Mouse (Mus musculus) adrenal gland, adult 8-10 months (tissue): ENCODE results near the gene Cep104. TPM values are rescaled to one million over a fixed set of nuclear protein-coding genes. Genes with fewer than 3 reads are reported as not detected.

Experiments
- DNase-seq: peaks from one replicate; pipeline ENCODE4 v3.0.0; 2022
- total RNA-seq, 4 experiments: library from RNA; stranded (reverse); gene quantifications; 2 replicates each; pipeline ENCODE4 v1.2.4; 2022

Gene Cep104
- total RNA-seq = 10 to 100 TPM; 25.5 to 33.1 (median 28.6) TPM

DNA sequence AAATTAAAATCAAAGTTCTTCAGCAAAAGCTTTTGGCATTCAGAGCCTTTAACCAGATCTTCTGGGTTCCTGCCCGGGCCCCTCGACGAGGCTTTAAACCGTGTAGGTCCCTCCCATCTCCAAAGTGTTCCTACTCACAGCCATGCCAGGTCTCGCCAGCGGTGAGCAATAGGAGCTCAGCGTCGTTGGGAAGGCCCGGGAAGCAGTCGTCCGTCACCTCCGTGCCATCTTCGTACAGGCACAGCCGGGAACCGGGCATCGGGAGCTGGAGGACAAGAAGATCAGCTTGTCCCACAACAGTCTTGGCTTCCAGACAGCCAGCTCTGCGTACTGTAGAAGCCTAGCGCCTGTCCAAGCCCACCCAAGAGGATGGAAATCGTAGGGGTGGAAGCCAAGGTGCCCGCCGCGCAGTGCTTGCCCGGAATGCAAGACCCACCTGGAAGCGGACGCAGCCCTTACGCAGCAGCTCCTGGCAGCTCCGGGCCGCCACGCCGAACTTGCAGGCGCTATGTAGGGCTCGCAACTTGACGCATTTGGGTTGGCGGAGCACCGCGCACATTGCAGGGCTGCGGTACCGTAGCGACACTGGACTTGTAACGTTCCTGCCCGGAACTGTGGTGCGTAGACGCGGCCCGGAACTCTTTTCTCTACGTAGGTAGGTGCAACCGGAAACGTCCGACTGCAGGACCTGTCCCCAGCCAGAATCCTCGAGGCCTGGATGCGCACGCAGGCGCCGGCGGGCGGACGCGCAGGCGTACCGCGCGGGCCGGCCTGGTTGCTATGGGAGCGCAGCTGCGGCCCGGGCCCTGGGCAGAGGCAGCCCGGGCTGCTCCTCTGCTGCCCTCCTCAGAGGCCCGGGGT, at the start of gene Cep104, which contains the start of gene Dffb:
Gene Cep104, plus strand, starts transcription at position 764 of the 861 bp plus-strand sequence.
Gene Dffb, minus strand, starts transcription at position 696 of the 861 bp plus-strand sequence.
- peak; percentile 89 for DNase-seq

DNA sequence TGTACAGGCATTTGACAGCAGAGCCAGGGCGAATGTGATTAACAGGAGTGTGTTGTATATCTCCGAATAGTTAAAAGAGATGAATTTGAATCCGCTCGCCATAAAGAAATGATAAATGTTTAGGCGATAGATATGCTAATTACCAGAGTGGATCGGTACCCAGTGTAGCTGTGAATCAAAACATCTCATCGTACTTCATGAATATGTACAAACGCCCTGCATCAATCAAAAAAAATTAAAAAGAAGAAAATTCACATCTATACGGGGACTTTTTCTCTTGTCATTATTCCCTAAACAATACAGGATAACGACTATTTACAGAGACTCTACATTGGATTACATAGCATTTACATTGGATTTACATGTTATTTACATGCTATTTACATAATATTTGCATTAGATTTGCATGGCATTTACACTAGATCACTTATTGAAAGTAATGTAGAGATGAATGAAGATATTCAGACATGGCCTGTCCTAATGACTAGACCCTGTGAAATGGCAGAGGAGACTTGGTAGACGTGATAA, 46.2 kb upstream of the Cep104 start:
- DNase-seq = no peak

DNA sequence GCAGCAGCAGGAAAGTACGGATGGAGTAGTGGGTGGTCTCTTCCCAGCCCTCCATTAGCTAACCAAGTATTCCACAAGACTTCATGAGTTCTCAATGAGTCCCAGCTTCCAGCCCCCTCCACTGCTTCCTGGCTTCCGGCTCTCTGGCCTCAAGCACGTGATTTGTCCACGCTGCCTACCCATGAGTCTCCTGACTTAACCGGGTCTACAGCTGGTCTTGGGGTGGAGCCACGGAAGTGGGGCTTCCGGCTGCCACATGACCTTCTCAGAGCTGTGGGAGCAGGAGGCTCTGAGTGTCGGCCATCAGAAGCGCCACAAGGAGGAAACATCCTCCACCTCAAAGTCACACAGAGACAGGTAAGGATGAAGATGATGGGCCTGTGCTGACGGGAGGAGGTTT, 45.6 kb upstream of the Cep104 start:
- no peak for DNase-seq

DNA sequence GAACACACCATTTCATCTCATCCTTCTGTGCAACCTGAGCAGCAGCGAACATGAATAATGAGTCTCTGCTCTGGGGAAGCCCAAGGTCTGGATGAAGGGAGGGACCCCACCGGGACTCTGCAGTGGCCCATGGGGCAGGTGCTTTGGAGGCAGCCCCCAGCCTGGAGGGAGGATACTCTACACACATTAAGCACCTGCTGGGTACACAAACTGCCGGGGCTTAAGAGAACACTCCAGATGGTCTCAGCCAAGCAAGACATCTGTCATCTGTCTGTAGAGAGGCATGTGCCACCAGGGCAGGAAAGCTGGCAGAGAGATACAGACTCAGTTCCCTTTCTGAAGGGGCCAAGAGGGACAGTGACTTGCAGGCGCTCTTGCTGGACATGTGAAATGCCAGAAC, 45.1 kb upstream of the Cep104 start:
- DNase-seq = no peak

DNA sequence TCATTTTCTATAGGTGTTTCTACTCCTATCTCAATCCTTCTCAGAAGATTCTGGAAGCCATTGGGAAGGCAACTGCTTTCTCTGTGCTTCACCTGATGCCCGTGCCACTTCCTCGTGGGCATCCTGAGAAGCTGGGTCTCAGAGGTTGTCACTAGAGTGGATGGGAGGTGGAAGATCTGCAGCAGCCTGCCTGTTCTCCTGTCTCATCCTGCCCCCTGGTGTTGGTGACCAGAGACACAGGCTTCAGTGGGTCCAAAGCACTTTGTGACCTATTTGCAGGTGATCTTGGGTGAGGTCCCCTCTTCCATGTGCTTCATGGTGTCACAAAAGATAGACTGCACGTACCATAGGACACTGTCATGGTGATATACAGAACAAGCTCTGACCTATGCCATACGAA, 31.8 kb upstream of the Cep104 start:
- DNase-seq = no peak

DNA sequence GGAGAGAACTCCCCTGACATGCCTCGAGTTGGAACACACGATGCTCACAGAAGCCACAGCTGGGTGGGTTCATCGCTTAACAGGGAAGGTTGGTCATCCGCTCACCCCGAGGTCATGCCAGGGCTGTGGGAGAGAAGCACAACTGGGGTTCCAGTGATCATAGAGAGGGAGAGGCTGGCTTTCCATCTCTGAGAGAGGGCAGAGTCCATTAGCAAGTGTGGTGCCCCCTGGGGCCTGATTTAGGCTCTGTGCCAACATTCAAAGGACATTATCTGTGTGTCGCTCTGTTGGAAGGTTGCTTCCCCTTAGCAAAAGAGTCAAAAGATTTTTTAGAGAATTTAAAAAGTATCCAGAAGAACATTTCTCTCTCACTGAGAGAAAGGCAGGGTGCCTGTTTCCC, 30.7 kb upstream of the Cep104 start:
- DNase-seq = no peak

DNA sequence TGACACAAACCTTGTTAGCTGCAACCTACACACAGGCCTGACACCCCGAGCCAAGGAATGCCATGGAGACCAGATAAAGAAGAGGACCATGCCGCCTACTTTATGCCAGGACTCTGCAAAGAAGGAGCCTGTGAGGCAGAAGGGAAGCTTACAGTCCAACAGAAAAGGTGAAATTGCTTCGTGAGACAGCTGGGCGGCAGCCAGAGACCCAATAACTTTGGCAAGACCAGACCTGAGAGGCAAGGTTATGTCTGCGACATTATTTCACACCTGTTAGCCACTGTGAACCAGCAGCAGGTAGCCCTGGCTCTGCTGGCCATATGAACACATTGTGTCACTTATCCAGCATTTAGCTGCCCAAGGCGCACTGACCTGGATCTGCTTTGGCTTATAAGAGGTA, 29.3 kb upstream of the Cep104 start:
- DNase-seq = no peak

DNA sequence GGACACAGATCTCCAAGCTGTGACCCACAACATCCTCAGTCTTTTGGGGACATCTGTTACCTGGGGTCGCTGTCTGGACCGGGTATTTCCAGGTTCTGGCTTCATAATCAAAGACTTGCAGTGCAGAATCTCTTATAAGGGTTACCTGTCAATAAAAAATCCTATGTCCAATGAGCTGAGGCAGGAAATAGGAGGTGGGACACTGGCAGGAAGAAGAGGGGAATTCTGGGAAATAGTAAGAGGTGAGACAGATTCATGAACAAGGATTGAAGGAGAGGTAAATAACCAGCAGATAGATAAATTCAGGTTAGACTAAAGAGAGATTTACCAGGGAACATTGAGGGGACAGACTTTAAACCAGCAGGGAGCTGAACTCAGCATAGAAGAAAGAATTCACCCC, 24.6 kb upstream of the Cep104 start:
- DNase-seq = no peak

DNA sequence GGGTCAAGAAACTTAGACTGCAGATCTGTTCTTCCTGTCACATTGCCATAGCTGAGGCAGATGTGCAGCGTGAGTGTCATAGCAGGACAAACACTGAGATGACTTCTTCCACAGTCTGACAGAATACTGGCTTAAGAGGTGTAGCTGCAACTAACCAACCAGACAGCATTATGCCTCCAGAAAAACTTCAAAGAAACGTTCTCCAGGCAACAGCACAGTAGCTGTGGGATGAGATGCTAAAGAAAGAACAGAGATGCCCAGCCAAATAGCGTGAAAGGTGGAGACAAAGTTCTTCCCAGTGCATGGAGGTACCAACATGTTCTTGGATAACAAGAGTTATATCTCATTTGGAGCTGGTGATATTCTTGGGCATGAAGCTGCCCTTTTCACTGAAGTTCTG, 23.8 kb upstream of the Cep104 start:
- DNase-seq = no peak

DNA sequence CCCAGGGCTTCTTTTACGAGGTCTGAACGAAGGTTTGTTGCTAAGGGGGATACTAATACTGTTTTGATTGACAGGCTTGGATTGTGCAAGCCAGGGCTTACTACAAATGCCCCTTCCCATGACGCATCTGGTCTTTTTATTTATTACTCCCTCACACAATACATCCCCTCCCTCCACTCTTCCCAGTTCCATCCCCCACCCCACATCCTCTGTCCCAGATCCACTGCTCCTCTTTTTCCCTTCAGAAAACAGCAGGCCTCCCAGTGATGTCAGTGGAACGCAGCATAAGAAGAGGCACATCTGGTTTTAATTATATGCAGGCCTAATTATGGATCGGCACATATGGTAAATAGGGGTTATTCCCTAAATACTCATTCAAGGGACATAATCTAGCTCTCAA, 23.3 kb upstream of the Cep104 start:
- DNase-seq = no peak

DNA sequence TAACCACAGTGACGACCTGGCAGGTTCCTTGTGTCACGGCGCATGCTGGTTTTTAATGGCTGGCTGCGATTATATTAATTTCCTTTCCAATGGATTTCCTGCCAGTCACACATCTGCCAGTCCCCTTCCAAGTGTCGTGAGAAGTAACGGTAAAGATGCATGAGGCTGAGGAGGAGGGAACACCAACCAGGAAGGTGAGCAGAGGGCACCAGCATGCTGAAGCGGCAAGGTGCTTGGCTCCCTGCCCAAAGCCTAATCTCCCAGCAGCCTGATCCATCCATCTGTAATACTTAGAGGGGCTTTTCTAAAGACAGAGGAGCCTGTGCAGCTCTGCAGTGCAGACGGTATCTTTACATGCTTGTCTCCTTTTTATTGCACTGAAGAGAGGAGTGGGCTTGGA, 19.3 kb upstream of the Cep104 start:
- DNase-seq = no peak

DNA sequence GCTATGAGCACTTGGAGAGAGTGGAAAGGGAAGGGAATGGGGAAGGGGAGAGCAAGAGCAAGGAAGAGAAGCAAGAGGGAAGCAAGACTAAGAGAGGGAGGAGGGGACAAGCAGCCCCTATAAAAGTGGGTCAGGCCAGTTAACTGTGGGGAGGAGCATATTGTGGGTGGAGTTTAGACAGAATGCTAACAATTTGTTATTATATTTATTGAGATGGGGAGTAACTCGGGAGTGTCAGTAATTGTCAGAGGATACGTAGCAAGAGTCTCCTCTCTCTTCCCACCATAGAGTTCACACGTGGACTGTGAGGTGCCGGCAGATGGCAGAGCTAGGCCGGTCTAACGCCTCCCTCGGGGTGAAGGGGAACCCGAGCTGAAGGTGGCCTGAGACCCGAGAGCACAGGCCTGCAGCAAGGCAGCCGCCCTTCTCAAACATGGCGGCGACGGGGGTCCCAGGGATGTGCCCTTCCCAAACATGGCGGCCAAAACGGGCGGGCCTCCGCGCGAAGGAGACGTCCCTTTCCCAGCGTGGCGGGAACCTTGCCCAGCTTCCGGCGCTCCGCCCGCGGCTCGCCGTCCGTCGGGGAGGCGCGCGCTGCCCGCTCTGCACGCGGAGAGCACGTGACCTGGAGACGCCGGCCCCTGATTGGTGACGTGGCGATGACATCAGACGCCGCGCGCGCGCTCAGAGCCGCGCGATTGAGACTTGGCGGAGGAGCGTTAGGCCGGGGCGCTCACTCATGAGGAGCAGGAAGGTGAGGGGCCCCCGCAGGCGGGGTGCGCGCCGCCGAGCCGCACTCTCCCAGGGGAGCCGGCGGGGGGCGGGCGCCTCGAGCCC, 18.2 kb upstream of the Cep104 start, which contains the start of gene A430005L14Rik:
Gene A430005L14Rik, plus strand, starts transcription at position 669 of the 837 bp plus-strand sequence.
- peak; percentile 96 for DNase-seq

DNA sequence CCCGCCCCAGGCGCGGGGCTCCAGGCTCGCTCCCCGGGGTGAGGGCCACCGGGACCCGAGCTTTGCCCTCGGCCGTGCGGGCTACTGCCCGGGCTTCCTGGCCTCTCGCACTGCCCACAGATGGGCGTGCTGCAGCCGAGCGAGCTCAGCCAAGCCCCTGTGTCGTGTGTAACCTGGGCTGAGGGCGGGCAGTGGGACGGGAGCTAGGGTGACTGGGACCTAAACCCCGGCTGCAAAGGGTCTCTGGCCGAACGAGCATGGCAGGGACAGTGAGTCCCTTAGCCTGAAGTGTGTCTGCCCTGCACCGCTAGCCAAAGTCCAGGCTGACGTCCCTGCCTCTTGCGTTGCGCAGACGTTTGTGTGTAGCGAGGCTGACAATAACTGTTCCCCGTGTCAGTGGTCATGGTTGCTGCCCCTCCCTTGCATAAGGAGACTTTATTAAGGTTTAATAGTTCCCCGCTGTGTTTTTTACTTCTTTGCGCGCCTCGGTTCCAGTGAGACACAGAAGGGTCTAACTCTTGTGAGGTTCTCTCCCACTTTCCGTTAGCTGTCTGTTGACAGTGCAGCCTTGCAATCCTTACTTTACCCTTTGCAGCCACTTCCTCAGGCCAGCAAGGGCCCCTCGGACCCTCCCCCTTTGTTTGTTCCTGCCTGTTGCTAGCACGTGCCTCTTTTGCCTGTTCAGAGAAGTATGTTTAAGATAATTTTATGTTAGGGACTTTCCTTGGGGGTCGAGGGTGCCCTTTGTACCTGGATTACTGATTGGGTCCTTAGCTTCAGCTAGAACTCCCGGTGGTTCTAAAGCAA, 17.3 kb upstream of the Cep104 start:
- DNase-seq = no peak

DNA sequence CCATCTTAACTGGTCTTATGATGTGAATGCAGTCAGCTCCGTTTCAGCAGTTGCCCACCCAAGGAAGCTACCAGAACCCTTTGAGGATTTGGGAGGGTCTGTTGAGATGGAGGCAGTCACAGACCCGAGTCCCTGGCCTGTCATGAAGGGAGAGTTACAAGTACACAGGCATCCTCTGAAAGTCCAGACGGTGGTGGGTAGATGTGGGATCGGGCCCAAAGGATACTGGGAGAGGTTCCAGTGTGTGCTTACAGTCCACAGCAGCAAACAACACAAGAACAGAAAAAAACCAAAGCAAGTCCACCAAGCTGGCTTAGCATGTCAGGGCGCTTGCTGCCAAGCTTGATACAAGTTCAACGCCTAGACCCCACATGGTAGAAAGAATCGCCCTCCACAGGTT, 12.4 kb upstream of the Cep104 start:
- no peak for DNase-seq

DNA sequence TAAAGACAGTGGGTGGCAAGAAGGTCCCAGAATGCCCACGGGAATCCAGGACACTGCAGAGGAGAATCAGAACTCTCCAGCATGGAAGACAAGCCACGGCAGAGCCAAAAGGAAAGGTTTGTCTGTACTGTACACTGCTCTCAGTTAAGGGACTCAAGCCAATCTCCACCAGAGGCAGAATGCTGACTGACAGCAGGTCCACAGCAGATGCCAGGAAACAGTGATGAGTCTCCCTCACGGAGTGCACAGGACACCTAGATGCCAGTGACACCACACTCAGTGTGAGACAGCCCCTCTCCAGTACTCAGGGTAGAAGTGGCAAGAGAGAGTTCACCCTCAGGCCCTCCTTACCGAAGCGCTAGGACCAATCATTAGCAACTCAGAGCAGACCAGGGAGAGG, 8.3 kb upstream of the Cep104 start:
- DNase-seq = no peak

DNA sequence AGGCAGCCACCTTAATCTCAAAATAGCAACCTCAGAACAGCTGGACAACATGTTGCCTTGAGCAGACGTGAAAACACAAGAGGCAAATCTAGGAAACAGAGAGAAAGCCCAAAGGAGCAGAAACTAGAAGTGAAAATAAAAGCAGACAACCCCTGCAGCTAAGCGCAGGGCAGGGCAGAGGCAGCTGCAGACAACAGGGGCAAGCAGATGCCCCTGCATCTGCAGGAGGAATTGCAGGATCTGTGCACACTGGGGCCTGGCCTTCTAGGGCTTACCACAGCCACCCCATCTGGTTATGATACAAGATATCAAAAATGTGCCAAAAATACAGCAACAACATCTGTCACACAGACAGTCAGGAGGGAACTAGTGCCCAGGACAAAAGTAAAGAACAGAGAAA, 7.4 kb upstream of the Cep104 start:
- no peak for DNase-seq

DNA sequence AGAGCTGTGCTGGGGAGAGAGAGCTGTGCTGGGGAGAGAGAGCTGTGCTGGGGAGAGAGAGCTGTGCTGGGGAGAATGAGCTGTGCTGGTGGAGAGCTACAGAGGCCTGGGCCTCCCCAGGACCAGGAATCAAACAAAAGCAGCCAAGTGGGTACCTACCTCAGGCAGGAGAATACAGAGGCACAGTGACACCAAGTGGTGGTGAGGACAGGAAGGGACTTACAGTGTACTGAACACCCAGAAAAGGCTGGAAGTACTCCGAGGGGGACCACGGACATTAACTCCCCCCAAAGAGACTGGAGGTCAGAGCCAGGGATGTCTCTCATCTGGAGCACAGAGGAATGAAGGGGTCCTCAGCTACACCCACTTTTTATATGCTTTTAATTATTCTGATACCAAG, 6.9 kb upstream of the Cep104 start:
- no peak for DNase-seq

DNA sequence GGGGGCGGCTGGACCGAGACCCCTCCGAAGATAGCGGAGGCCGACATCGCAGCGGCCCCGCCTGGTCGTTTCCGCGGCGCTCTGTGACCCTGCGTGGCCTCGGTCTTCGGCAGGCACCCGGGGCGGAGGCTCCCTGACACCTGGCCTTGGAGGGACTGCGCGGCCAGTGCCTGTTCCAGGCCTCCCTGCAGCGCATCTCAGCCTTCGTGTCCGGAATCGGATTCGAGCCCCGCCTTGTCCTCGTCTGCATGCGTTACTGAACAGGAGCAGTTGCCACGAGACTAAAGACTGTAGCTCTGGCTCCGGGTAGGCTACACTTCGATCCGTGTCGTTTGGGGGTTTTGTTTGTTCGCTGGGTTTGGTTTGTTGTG, 283 bp downstream of the Cep104 start:
- DNase-seq = no peak

DNA sequence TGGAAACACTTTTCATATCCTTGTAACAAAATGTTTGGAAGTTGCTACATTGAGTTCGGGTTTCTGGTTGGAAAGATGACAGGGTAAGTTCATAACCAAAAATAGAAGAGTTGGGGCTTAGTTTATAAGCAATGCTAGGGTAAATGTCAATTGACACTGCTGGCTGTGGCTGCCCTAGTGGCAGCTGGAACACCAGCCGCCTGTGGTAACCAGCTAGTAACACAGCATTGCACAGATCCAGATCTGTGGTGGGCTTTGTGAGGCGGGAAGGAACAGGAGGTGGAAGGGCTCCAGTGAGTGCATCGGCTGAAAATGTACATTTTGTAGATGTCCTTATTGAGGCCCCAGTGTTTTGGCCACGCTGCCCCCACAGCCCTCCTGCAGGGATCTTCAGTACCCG, 774 bp downstream of the Cep104 start:
- DNase-seq = no peak

DNA sequence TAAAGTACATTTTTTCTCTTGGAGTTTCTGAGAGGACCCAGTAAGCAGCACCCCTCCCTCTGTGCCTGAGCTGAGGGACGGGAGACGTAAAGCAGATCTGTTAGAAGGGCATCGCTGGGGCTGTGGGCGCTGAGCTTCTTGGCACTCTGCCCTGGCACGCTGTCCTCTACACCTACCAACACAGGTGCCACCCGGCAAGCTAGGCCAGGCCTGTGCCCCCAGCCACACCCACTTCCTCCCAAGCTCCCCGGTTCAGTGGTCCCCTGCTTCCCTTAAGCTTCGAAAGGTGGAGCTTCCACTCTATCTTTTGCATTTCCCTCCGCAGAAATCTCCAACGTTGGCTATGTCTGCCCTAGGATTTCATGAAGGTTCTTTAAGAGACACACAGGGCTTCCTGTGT, 4.2 kb downstream of the Cep104 start:
- DNase-seq = no peak

DNA sequence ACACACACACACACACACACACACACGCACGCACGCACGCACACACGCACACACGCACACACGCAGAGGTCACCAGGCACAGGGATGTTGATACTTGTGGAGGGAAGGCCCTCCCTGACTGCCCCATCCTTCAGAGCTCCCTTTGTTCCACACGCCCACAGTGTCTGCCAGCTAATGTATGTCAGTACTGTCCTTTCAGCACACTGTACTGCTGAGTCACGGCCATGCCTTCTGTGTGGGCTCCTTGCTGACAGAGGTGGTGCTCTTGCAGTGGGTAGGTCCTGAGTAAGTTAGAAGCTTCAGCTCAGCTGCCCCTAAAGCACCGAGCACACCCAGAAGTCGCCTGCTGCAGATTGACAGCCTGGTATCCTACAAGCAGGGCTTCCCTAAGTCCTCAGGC, 5.5 kb downstream of the Cep104 start:
- no peak for DNase-seq

DNA sequence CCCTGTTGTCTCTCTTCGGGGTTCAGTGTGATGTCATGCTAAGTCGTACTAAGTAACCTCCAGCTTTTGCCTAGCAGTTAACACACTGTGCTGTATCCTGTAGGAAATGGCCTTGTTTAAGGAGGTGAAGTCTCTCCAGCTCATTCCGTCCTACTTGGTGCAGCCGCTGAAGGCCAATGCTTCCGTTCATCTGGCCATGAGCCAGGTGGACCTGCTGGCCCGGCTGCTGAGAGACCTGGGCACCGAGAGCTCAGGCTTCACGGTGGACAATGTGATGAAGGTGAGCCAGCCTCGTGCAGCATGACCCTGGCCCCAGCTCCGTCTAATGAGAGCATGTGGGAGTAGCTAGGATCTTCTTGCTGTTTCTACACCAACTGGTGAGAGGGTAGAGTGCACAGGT, 17.7 kb downstream of the Cep104 start:
- no peak for DNase-seq

DNA sequence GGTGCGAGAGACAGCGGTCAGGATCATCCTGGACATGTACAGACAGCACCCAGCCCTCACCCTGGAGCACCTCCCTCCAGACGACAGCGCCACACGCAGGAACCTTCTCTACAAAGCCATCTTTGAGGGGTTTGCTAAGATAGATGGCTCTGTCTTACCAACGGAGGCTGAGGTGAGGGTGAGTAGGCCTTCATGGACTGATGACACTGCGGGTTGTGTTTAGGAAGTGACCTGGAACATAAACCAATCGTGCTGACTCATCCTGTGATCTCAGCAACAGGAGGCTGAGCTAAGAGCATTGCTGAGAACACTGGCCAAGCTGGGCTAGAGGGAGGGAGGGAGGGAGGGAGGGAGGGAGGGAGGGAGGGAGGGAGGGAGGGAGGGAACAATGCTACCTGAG, 18.5 kb downstream of the Cep104 start:
- DNase-seq = no peak
